Mouse (Mus musculus): ENCODE measurements around the gene Rapgef5. TPM values are rescaled to one million over a fixed set of nuclear protein-coding genes. Genes with fewer than 3 reads are reported as not detected.
A peak's percentile ranks its signal among the peaks of the same experiment; 100 is the strongest.

Rapgef5 gene
- 10 to 100 TPM; 35.6 to 40.7 TPM for total RNA-seq (2021)

GRCm38 (mm10) chr12:117516179-117516578 is at the start of gene Rapgef5:
Rapgef5 (plus strand) TSS chr12:117516479.
- intact Hi-C loops (cut with DNase I): no loop called here
- DNase-seq: no peak

- intact Hi-C loops (cut with DNase I): no loop called here
- peak in 1 of 2 experiments; percentile 33 for DNase-seq
Observed at GRCm38 (mm10) chr12:117468329-117468728, 48.0 kb upstream of the Rapgef5 start.

GRCm38 (mm10) chr12:117479014-117479413 is 37.3 kb upstream of the Rapgef5 start:
- no peak for DNase-seq
- intact Hi-C loops (cut with DNase I): no loop called here

DNA sequence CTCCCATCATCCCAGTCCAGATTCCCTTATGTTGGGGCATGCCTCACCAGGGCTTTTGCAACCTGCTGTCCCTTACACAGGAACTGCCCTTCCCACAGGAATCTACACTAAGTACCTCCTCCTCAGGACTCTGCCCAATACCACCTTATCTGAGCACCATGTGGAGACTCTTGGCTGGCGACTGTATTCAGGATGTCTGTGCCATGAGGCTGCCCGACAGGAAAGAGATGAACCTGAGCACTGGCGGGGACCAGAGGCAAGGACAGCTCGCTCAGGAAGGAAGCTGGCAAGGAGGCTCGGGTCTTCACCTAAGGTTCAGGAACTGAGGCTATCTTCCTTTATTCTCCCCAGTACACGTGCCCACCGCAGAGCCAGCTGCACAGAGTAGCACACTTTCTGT is 36.6 kb upstream of the Rapgef5 start:
- intact Hi-C loops (cut with DNase I): no loop called here
- no peak for DNase-seq

- DNase-seq: no peak
- intact Hi-C loops (cut with DNase I): no loop called here
Observed at GRCm38 (mm10) chr12:117480958-117481357, 35.3 kb upstream of the Rapgef5 start.

DNA sequence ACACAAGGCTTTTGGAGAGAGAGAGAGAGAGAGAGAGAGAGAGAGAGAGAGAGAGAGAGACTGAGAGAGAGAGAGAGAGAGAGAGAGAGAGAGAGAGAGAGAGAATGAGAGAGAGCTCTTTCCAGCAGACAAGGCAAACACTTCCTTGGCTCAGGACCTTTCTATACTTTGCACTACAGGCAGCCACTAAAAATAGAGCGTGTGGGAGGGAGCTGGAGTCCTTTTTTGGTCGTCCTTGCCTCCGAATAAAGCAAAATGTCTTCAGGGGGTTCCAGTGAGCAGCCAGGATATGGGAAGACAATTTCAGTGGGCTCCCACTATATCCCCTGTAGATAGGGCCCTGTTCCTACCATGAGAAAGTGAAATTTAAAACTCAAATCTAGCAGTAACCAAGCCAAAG is 33.6 kb upstream of the Rapgef5 start:
- no peak for DNase-seq
- intact Hi-C loops (cut with DNase I): no loop called here

- no peak for DNase-seq
- intact Hi-C loops (cut with DNase I): no loop called here
Observed at GRCm38 (mm10) chr12:117486118-117487057, 29.9 kb upstream of the Rapgef5 start.

- no peak for DNase-seq
- intact Hi-C loops (cut with DNase I): loop anchor here (5.0 kb wide), 3 partner anchors 34 to 166 kb away; no protein-coding TSS in a partner anchor
Observed at GRCm38 (mm10) chr12:117496501-117497176, 19.6 kb upstream of the Rapgef5 start.

DNA sequence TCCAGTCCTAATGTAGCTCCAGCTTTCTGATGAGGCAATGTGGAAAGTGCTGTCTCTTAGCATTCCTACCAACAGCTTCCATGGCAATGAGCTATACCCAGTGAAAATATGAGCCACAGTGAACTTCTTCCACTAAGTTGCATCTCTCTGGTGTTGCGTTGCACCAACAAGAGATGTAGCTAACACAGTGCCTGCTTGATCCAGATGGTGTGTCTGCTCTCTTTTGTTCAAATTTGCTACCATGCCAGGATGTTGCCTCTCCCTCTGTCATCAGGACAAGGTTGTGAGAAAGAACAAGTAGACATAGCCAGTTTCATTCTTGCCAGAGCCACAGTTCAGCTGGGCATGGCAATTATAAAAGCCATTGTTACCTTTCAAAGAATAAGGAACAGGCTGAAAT is 18.9 kb upstream of the Rapgef5 start:
- DNase-seq: no peak
- intact Hi-C loops (cut with DNase I): loop anchor here (5.0 kb wide), 3 partner anchors 35 to 165 kb away; no protein-coding TSS in a partner anchor

- DNase-seq: no peak
- intact Hi-C loops (cut with DNase I): loop anchor here (5.0 kb wide), 3 partner anchors 37 to 163 kb away; no protein-coding TSS in a partner anchor
Observed at GRCm38 (mm10) chr12:117499242-117499641, 17.0 kb upstream of the Rapgef5 start.

- DNase-seq: no peak
- intact Hi-C loops (cut with DNase I): no loop called here
Observed at GRCm38 (mm10) chr12:117501180-117501579, 15.1 kb upstream of the Rapgef5 start.

- intact Hi-C loops (cut with DNase I): no loop called here
- DNase-seq: no peak
Observed at GRCm38 (mm10) chr12:117502834-117503233, 13.4 kb upstream of the Rapgef5 start.

DNA sequence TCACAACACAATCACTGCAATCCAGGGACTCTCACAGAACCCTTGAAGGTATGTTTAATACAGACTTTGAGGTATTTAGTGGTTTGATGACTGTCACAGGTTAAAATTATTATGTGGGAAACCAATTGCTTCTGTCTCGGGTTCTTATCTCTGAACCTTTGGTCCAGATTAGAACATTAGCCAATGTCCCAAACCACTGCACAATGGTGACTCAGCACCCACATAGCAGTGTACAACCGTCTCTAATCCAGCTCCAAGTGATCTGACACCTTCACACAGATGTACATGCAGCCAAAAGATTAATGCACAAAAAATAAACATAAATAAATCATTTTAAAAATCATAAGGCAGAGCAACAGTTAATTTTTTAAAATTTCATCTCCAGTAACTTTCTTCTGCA is 11.1 kb upstream of the Rapgef5 start:
- no peak for DNase-seq
- intact Hi-C loops (cut with DNase I): no loop called here

DNA sequence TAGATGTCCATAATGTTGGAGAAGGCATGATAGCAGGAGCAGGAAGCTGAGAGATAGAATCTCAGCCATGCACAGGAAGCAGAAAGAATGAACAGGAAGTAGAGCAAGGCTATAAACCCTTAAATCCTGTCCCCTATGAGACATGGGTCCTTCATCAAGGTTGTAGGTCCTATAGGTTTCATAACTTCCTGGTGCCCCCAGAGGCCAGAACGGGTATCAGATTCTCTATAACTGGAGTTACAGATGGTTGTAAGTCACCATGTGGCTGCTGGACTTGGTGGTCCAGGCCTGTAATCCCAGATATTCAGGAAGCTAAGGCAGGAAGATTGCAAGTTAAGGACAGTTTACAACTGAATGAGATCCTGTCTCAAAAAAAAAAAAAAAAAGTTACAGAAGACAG is 8.5 kb upstream of the Rapgef5 start:
- no peak for DNase-seq

GRCm38 (mm10) chr12:117509919-117510318 is 6.4 kb upstream of the Rapgef5 start:
- intact Hi-C loops (cut with DNase I): no loop called here
- DNase-seq: no peak

More for the DNA sequence above, 8.5 kb upstream of the Rapgef5 start:
- intact Hi-C loops (cut with DNase I): no loop called here

DNA sequence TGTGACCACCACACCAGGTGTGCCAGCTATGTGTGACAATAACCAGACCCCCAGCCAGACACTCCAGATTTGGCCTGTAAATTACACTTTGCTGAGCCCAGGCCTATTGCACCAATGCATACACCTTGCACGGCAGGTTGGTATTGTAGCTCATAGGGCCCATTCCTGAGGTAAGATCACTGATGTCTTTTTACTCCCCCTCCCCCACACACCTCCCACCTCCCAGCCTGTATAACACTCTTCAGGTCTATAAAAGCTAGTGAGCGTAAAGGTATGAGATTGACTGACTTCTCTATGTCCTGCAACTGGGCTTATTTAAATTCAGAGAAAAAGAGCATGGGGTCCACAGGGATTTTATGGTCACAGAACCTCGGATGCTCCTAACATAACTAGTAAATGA is 3.8 kb upstream of the Rapgef5 start:
- DNase-seq: no peak
- intact Hi-C loops (cut with DNase I): no loop called here

DNA sequence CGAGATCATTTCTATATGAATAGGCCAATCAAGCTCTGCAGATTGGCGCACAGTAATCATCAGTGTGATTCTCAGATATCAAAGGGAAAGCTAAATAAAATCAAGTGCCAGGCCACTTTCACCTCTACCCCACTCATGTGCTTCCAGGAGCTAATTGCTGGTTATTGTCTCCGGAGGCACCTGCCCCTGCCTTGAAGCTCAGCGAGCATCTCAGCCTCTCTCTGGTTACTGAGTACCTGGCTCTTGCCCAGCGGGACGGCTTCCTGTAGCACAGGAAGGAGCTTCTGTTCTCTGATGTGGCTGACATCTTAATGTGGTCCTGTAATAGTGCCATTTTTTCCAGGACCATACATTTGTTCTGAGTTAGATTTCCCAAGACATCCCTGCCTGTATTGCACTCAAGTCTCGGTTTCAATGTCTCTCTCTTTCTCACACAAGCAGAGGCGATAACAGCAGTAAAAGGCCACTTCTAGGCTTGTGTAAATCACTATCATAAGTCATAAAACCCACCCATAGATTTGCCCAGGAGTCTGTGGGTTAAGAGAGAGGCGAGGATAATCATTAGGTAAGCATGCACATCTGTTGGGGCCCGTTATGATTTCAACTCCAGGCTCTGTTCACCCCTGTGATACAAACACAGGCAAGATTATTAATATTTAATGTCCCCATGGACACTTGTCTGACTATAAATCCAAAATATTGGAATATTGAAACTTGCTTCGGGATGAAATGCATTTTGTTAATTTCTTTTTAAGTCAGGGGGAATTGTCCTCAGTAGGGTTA is 2.9 kb upstream of the Rapgef5 start:
- intact Hi-C loops (cut with DNase I): no loop called here

GRCm38 (mm10) chr12:117517275-117517936 is 1.1 kb downstream of the Rapgef5 start:
- DNase-seq: no peak
- intact Hi-C loops (cut with DNase I): no loop called here

More for the DNA sequence above, 2.9 kb upstream of the Rapgef5 start:
- DNase-seq: no peak

GRCm38 (mm10) chr12:117524311-117525013 is 8.2 kb downstream of the Rapgef5 start:
- intact Hi-C loops (cut with DNase I): no loop called here
- DNase-seq: no peak

GRCm38 (mm10) chr12:117527889-117528288 is 11.6 kb downstream of the Rapgef5 start:
- DNase-seq: no peak
- intact Hi-C loops (cut with DNase I): no loop called here
